Mouse (Mus musculus): ENCODE data around the gene Usp8. TPM values are rescaled to one million over a fixed set of nuclear protein-coding genes. Genes with fewer than 3 reads are reported as not detected.

Gene Usp8
- total RNA-seq, 2 experiments from 2014 or later, result 29.3 to 31.9 TPM

DNA sequence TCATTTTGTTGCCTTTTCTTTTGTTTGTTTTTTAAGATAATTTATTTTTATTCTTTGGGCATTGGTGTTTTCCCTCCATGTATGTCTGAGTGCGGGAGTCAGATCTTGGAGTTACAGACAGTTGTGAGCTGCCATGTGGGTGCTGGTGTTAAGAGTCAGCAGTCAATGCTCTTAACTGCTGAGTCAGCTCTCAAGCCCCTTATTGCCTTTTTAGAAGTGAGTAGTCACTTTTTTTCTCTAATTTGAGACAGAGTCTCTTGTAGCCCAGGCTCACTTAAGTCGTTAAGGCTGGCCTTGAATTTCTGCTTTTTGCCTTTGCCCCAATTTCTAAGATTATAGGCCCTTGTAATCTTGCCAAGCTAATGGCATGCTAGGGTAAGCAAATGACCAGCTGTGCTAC, 23.4 kb downstream of the Usp8 start:
- no peak for DNase-seq
- intact Hi-C loops (cut with DNase I), result no loop called here

DNA sequence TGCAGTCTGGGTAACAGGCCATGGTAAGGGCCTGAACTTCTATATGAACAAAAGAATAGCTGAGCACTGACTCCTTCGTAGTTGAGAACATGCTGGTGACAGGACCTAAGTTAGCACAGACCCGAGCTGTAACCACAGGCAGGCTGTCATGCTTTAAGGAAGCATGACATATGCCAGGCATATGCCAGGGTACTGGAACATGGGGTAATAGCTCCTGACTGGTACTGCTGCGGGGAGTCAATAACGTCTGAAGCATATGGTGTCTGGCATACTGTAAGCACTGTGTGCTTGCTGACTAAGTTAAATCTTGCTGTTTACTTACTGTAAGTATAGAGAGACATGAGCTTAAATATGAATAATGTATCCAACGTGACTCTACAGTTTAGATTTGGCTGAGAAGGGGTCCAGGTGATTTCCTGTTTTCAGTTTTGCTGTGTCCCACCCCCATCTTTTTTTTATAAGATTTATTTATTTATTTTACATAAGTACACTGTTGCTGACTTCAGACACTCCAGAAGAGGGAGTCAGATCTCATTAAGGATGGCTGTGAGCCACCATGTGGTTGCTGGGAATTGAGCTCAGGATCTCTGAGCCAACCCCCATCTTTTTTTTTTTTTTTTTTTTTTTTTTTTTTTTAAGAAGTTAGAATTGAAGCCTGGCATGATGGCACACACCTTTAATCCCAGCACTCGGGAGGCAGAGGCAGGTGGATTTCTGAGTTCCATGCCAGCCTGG, 28.4 kb downstream of the Usp8 start:
- intact Hi-C loops (cut with DNase I), result no loop called here
- no peak for DNase-seq

DNA sequence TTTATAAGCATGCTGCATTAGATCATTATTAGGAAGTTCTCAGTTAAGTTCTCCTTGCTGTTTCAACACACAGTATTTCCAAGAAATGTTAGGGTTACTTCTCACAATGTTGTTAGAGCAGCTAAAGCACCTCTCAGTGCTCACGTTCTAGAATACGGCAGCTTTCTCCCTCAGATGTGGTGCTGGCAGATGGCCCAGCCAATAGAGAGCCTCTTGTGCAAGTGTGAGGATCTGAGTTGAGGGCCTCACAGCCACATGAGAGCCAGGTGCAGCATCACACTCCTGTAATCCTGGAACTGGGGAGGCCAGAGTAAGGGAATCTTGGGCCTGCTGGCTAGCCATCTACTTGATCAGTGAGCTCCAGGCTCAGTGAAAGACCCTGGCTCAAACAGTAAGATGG, 33.2 kb downstream of the Usp8 start:
- no peak for DNase-seq
- intact Hi-C loops (cut with DNase I), result no loop called here

DNA sequence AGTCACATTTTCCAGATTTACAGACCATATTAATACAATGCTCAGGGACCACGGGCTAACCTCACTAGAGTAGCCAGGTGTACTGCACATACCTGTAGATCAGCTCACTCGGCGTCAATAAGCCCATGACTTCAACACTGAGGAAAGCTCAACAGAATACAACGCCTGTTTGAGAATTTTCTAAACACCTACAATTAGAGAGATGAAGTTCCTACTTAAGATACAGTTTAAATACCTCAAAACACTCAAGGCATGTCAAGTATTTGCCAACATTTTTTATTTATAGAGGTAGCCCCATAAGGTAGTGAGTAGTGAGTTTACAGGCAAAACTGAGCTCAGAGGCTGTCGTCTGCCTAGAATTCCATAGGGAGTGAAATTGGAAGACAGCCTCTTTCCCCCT, 36.3 kb downstream of the Usp8 start:
- no peak for DNase-seq
- intact Hi-C loops (cut with DNase I), result no loop called here

DNA sequence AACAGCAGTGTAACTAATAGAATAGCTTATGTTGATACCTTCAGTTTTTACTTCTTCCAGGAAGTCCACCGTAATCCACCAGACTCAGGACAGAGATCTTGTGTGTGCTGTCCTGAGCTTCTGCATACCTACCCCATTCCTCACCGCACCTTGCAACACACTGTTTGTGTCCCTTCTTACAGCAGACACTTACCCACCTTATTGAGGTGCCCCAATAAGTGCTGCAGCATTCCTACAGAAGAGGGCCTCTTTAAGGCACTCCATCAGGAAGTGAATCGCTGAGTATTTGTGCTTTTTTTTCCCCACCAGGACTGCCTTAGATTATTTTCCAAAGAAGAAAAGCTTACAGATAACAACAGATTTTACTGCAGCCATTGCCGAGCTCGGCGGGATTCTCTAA, 48.5 kb downstream of the Usp8 start:
- DNase-seq, result no peak
- intact Hi-C loops (cut with DNase I), result no loop called here

DNA sequence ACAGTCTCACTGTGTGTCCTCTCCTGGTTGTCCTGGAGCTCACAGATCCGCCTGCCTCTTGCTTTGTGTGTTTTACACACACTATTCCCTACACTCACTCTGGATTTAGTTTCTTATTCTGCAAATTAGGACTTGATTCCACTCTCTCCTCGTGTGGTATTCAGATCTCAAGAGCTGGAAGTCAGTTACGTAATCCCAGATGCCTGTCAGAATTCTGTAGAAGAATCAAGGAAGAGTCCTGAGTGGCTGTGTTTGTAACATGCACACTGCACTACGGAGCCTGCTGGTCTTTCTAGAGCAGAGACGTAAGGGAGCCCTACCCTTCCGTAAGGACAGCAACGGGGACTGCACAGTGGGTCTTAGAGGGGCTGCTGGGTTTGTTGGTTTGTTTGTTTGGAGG, 52.2 kb downstream of the Usp8 start:
- no peak for DNase-seq
- intact Hi-C loops (cut with DNase I), result no loop called here

DNA sequence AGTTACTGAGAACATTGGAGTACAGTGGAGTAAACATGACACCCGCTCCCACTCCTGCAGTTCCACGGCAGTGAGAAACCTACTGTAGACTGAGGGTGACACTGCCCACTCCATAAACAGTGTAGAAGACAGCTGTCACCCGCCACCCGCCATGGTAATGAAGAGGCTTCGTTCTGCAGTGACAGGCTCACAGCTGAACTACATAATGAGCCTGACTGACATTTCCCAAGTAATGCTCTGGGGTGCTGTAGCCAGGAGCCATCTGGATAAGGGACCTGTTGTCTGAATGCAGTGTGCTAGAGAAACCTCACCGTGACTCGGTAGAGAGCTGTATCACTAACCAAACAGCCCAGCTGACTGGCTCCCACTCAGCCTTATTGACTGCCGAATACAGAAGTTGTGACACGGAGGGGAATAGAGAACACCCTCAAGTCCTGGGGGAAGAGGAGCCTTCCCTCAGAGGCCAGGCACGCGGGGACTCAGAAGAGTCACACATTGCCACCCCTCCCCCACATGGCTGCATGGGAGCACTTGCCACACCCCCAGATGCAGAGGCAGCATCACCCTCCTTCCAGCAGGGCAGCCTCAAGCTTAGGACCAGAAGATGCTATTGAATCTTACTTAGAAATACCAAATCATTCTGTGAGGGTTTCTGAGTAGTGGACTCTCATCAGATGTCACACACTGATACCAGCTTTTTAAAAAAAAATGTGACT, 58.9 kb downstream of the Usp8 start:
- DNase-seq, result no peak
- intact Hi-C loops (cut with DNase I), result no loop called here

DNA sequence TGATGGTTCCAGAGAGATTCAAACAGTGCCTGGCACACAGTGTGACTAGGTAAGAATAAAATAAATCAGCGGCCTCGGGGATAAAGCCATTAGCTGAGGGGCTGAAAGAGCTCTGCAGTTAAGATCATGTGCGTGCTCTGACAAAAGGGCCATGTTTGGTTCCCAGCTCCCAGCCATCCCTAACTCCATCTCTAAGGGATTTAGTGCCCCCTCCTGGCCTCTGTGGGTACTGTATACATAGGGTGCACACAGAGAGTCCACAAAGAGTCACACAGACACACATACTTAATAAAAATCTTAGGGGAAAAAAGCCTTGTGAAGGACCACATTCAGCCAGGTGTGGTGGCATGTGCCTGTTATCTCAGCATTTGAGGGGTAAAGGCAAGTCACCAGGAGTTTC, 60.5 kb downstream of the Usp8 start:
- intact Hi-C loops (cut with DNase I), result no loop called here
- DNase-seq, result no peak

DNA sequence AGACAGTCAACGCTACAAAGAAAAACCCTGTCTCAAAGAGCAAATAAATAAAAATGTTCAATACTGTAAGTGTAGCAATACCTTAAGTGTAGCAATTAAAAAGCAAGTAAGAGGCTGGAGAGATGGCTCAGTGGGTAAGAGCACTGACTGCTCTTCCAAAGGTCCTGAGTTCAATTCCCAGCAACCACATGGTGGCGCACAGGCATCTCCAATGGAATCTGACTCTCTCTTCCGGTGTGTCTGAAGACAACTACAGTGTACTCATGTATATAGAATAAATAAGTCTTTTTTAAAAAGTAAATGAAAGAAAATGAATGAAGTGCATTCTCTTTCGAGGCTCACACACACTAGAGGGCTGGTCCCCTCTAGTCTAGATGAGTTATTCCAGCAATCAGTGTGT, 61.1 kb downstream of the Usp8 start:
- intact Hi-C loops (cut with DNase I), result no loop called here

DNA sequence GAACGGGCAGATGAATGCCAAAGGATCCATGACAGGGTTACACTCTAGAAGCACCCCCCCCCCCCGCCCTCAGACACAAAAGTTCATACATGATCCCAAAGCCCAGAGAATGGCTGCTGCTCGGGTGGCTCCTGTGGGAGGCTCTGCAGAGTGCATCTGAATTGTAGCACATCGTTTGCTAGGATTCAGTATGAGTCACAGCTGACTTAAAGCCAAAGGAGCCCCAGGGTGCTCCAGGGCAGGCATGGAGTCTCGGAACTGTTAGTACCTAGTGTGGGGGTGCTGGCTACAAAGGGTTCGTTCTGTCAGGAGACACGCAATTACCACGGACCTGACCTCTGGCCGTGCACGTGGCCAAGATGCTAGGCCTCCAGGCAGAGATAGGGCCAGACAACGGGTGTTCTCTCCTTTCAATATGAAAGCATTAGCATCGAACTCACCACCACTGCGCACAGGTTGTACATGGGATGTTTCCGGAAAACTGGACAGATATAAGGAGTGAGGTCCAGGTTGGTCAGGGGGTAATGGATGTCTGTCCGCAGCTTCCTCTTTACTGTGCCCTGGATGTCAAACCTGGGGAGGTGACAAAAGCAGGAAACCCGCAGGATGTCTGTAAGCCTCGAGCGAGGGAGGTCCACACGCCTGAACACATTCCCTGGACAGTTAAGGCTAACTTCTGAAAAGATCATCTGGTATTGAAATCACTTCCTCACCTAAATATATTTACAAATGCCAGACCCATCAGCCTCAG, 62.5 kb downstream of the Usp8 start:
- intact Hi-C loops (cut with DNase I), result no loop called here

More for the DNA sequence above, 61.1 kb downstream of the Usp8 start:
- peak in 1 of 2 experiments; percentile 14 for DNase-seq

DNA sequence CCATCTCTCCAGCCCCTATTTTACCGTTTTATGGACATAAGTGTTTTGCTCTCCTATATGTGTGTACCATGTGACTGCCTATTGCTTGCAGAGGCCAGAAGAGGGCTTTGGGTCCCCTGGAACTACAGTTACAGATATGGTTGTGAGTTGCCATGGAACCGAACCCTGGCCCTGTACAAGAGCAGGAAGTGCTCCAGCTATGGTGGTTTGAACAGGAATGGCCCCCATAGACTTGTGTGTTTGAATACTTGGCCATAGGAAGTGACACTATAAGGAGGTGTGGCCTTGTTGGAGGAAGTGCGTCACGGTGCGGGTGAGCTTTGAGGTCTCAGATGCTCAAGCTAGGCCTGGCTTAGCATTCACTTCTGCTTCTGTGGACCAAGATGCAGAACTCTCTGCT, 65.1 kb downstream of the Usp8 start:
- intact Hi-C loops (cut with DNase I), result no loop called here
- no peak for DNase-seq

More for the DNA sequence above, 62.5 kb downstream of the Usp8 start:
- DNase-seq, result no peak

DNA sequence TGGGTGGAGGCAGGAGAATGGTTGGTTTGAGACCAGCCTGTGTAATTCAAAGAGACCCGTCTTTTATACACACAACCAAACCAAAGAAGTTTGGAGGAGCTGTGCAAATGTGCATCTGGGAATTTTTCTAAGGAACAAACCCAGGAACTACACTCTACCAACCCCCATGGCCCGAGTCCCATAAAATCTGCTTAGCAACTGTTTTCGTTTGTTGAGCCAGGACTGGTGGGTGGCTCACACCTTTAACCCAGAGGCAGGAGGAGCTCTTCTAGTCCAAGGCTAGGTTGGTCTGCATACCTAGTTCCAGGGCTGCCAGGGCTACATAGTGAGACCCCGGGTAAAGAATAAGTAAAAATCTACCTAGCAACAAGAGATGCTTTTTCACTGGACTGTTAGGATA, 68.8 kb downstream of the Usp8 start:
- DNase-seq, result no peak

DNA sequence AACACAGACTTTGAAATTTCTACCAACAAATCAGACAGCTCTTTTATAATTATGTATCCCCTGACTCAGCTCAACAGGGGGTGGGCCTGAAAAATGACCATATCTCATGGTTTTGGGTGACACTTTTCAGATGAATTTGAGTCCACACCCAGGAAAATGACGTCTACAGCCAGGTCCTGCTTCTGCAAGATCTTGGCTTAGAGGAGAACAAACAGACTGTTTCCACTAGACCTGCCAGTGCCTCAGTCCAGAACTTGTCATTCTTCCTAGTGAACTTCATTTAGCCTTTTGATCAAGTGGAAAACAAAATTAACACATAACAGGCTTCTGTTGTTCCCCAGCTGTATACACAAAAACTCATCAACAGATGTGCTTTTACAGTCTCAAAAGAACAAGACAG, 69.3 kb downstream of the Usp8 start:
- no peak for DNase-seq
- intact Hi-C loops (cut with DNase I), result no loop called here

More for the DNA sequence above, 68.8 kb downstream of the Usp8 start:
- intact Hi-C loops (cut with DNase I), result no loop called here

DNA sequence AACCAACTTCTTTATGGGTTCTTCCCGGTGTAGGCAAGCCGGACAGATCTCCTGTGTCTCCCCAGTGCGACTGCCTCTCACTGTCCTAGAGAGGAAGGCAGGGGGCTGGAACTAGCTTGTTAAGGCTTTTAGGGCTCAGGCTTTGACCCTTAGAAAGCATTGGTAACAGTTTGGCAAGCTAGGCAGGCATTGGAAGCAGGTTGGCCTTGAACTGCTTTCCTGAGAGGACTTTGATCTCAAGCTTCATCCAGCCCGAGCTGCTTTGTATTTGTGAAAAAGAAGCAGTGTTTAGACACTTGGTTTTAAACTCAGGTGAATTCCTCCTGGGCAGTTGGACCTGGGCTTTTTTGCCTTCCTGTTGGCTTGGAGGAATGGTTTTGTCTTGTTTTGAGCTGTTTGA, 71.7 kb downstream of the Usp8 start:
- DNase-seq, result no peak
- intact Hi-C loops (cut with DNase I), result no loop called here

DNA sequence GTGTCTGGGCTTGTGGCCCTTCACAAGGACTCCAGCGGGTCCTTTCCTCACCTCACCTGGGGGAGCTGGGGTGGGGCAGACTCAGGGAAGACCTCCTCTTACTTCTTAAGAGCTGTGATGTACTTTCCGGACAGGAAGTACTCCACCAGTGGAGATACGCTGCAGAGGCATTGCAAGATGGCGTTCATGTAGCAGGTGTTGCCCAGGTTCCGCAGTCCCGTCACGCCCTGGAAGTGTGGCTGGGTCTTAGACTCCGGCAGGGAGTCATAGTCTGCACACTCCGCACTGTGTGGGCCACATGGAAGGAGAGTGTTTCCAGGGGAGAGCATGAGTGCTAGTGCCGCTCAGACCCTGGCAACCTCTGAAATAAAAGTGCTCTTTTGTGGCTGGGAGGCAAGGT, 73.2 kb downstream of the Usp8 start:
- intact Hi-C loops (cut with DNase I), result no loop called here
- DNase-seq, result no peak

DNA sequence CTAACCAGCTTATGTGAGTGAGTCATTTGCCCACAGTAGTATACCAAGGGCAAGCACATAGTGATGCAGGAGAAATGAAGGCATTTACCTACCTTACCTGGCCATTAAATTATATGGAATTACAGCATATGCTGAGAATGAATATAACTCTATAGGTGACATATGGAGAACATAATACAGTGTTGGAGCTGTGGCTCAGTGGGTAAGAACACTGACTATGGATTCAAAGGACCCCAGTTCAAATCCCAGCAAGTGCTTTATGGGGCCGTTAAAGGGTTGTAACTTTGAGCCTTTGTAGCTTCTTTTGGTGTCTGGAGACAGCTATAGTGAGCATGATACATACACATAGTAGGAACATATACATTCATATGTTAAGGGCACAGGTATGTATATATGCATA, 74.3 kb downstream of the Usp8 start:
- intact Hi-C loops (cut with DNase I), result no loop called here
- no peak for DNase-seq

DNA sequence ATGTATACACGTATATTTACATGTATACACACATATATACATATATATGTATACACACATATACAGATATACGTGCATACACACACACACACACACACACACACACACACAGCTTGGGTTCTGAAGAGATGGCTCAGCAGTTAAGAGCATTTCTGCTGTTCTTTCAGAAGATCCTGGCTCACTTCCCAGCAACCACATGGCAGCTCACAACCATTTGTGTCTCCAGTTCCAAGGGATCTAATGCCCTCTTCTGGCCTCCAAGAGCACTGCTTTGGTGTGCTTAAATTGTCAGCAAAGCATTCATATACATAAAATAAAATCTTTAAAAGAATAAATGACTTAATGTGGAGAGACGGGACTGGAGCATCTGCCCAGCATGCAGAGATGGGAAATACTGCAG, 75.3 kb downstream of the Usp8 start:
- peak; percentile 51 to 79 for DNase-seq
- intact Hi-C loops (cut with DNase I), result loop anchor here (2.0 kb wide), 1 partner anchor 184 kb away; no protein-coding TSS in a partner anchor

DNA sequence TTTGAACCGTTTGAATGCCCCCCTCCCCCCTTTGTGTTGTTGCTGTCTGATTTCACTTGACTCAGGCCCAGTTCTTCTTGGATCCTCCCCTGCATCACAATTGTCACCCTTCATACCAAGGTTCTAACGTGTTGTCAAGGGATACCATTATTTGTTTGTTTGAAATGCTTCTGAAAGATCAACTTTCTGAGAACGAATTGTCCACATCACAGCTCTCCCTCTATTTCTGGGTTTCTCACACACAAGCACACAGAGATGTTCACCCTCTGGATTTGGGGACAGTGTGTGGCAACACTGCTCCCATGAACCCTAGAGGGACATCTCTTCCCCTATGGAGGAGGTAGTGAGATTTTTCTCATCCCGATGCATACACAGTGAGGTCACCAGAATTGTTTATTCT, 76.2 kb downstream of the Usp8 start, which contains the start of gene Usp50:
Gene Usp50, minus strand, starts transcription at position 101 of the 400 bp plus-strand sequence.
- intact Hi-C loops (cut with DNase I), result loop anchor here (2.0 kb wide), 1 partner anchor 185 kb away; no protein-coding TSS in a partner anchor
- DNase-seq, result no peak

DNA sequence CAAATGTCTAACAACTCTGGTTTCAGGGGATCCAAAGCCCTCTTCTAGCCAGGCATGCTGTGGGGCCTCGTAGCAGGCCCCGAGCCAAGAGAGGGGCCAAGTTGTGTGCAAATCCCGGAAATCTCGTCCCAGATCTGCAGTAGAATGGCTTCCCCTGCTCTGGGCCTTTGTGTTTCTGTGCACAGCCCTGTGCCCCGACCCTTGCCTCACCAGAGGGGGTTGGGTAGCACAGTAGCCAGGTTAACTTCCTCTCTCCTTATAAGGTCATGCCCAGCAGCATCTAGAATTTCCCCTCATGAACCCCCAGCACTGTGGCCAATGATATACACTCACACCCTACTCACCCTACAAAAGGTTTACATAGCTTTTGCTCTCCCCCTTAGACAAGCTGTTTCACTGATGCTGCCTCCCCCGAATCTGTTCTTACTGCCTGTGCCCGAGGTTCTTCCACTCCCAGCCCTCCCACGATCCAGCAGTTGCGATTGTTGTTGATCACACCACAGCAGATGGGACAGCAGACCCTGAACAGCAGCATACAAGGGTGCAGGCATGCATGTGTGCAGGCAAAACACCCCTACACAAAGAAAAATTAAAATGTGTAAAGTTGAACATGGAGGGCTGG, 80.7 kb downstream of the Usp8 start:
- intact Hi-C loops (cut with DNase I), result no loop called here
- DNase-seq, result no peak

DNA sequence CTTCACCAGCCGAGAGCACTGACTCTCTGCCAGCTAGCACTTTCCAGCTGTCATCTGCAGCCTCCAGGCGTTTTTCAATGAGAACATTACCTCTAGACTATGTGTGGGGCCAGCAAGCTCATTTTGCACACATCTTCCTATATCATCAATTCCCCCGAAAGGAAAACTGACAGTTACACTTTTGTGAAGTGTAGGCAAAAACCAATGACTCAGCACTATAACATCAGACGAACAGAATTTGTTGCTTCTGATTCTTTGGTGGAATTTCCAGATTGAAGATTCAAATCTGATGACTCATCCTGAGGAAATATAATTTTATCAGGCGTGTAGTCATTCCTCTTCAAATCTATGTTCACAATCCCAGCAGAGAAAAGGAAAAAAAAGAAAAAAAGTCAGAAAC, 85.5 kb downstream of the Usp8 start:
- intact Hi-C loops (cut with DNase I), result no loop called here
- DNase-seq, result no peak

DNA sequence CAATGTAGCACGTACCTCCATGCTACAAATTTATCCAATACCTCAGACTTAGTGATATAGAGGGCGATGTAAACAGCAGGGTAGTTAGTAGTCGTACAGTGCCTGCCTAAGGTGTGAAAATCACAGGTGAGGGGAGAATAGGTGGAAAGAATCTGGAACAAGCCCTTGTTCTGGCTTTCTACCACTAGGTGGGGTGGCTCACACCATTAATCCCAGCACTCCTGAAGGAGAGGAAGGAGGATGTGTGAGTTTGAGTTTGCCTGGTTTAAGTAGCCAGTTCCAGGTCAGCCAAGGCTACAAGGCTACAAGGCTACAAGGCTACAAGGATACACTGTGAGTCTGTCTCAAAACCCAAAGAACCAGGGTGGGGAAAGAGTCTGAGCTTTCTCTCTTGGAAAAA, 88.6 kb downstream of the Usp8 start:
- no peak for DNase-seq

More for the DNA sequence above, 88.6 kb downstream of the Usp8 start:
- intact Hi-C loops (cut with DNase I), result loop anchor here (5.0 kb wide), 1 partner anchor 202 kb away; no protein-coding TSS in a partner anchor
